11 mouse cellular contexts compared by ENCODE assay signal in the genomic region with DNA sequence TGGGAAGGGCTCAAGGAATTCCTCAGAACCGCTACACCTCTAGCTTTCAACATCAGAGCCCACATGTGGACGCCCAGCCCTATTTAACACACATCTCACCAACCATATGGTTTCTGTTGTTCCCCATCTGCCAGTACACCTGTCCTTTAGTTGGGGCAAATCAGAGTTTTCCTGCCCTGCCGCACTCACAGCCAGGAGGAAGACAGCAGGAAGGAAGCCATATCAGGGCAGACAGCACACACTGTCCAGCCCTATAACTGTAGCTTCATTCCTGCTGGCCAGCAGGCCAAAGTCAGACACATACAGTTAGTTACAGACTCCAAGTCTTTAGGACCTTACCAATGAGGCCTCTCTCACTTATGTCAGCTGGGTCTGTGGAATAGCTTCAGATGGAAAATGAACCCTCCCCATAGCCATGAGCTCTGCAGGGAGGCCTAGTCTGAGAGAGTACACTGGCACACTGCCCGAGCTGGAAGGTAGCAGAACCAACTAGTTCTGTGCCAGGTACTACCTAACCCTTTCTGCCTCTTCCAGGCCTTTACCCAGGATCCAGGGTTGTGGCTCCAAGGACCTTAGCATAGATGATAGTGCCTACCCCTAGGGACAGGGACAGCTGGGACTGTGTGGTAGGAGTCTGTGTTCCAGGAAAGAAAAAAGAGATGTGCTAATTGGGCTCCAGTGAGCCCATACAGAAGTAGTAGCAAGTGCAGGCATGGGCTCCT. TPM values are rescaled to one million over a fixed set of nuclear protein-coding genes. Genes with fewer than 3 reads are reported as not detected.
DNase-seq lines count a peak whose midpoint lies in the region; ATAC-seq lines count a peak whose summit lies in the region.
"Had no signal": no experiment of that assay in that cellular context is flagged by ENCODE, and none has a peak within 500 bp of the region (broad histone marks: within the 10 kb centered on the region; RNA-seq: fewer than 3 reads in every experiment).

No protein-coding gene starts in this region.

- H3K9me3 ChIP-seq in kidney, embryonic 15.5 days (replicated peaks), result no peaks in the 10 kb centered on the region
- H3K9me3 ChIP-seq: lung, embryonic 15.5 days had no signal

- no peak for DNase-seq in cerebellum, postnatal 4 days (ENCODE audit: low spot score in 2 of 2)
- peak; percentile 51 to 64 for DNase-seq in kidney, adult 8-10 months
- peak; percentile 80 for DNase-seq in cerebellum, adult 8-10 months
- peak; percentile 35 to 52 for DNase-seq in heart, postnatal 36 days
- no peak for DNase-seq in thymus, postnatal 14 days
- no peak for DNase-seq in retina, postnatal 1 day

- no peak overlapping the region for H3K27ac ChIP-seq in kidney, embryonic 15.5 days
- H3K27ac ChIP-seq: hindbrain, embryonic 14.5 days; left cerebral cortex, adult 2 months; lung, embryonic 15.5 days had no signal

- intact Hi-C loops in heart, postnatal 36 days (cut with DNase I), result loop anchor here (2.0 kb wide), 1 partner anchor 17 kb away; no protein-coding TSS in a partner anchor

- H3K27me3 ChIP-seq in kidney, embryonic 15.5 days, result no peaks in the 10 kb centered on the region
- H3K27me3 ChIP-seq: lung, embryonic 15.5 days had no signal

- H3K4me3 ChIP-seq in kidney, embryonic 15.5 days (replicated peaks), result no peak overlapping the region
- H3K4me3 ChIP-seq: left cerebral cortex, adult 2 months; lung, embryonic 15.5 days had no signal

- peaks cover 100% of the 10 kb centered on the region for H3K36me3 ChIP-seq in kidney, embryonic 15.5 days

- 84% methylated on average over 4 of the region's 4 CpGs for WGBS in kidney, embryonic 15.5 days

- peak; percentile 69 for ATAC-seq in cerebellum, adult (ENCODE audit: insufficient number of reproducible peaks, low FRiP score, low TSS enrichment)
- no peak for ATAC-seq in kidney, embryonic 15.5 days (replicated peaks; ENCODE audit: low FRiP score)

- no peaks in the 10 kb centered on the region for H3K4me1 ChIP-seq in kidney, embryonic 15.5 days

- no peak overlapping the region for H3K9ac ChIP-seq in kidney, embryonic 15.5 days
- H3K9ac ChIP-seq: hindbrain, embryonic 14.5 days; lung, embryonic 15.5 days had no signal

- H3K4me2 ChIP-seq in kidney, embryonic 15.5 days, result no peak overlapping the region
- H3K4me2 ChIP-seq: hindbrain, embryonic 14.5 days; lung, embryonic 15.5 days had no signal

RNA-seq across cellular contexts. Expression of gene Wdr1, which starts 19.4 kb away (rescaled TPM):
- 195 and 206 TPM in 2 replicates for polyA plus RNA-seq in kidney, embryonic 15.5 days (2015; fragmentation: Nextera tagmentation; extraction: Ambion mirVana)
- total RNA-seq in heart, postnatal 36 days (2021), result 100 to 1,000 TPM; 111 to 113 TPM

RNA-seq across cellular contexts. Expression of gene Slc2a9, which starts 40.7 kb away (rescaled TPM):
- 1.4 and 1.6 TPM in 2 replicates for polyA plus RNA-seq in kidney, embryonic 15.5 days (2015; fragmentation: Nextera tagmentation; extraction: Ambion mirVana)
- 1 to 10 TPM; 1.4 to 2.3 TPM for total RNA-seq in heart, postnatal 36 days (2021)

Comparison
In these comparisons a context has a peak if more than half of its experiments do, and no peak if none do; other contexts are left out.
1. DNase-seq: peak in kidney, adult 8-10 months (2 of 2), cerebellum, adult 8-10 months (single experiment) and heart, postnatal 36 days (2 of 2); none in cerebellum, postnatal 4 days (0 of 2), thymus, postnatal 14 days (single experiment) and retina, postnatal 1 day (single experiment).